Mouse (Mus musculus) spleen, postnatal 14 days (tissue): ENCODE data around the gene Focad.
A peak's percentile ranks its signal among the peaks of the same experiment; 100 is the strongest.
"Not testable (repeated sequence)": the region's sequence is repeated elsewhere in the genome, so short reads cannot be mapped to it uniquely, and the experiment has no call there.

Experiments used
- DNase-seq, 2 experiments: peaks; one replicate each; pipeline ENCODE4 v3.0.0; 2021 to 2022; ENCODE audit warnings: low spot score in 2 of 2

The Focad gene

GRCm38 (mm10) chr4:88307691-88308090, 213.3 kb downstream of the Focad start:
- no peak for DNase-seq

GRCm38 (mm10) chr4:88308342-88309116, 214.1 kb downstream of the Focad start:
- no peak for DNase-seq

GRCm38 (mm10) chr4:88309676-88310075, 215.2 kb downstream of the Focad start:
- DNase-seq: peak in 1 of 2 experiments; percentile 16

GRCm38 (mm10) chr4:88314898-88315297, 220.5 kb downstream of the Focad start:
- DNase-seq: no peak

DNA sequence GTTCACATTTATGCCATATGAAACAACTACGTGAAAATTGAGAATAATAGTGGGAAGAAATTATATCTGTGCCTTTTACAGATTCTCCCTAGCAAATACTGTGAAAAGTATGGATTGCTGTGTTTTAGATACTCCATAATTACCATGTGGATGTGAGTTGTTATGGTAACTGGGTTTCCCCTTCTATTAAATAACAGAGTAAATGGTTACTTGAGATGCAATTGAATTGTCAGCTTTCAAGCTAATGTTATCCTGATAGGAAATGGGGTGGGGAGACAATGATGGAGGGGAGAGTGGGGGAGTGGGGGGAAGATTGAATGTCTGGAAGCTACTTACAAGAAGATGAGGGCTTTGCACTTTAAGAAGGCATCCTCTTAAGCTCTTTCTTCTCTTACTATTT, 225.6 kb downstream of the Focad start:
- no peak for DNase-seq

DNA sequence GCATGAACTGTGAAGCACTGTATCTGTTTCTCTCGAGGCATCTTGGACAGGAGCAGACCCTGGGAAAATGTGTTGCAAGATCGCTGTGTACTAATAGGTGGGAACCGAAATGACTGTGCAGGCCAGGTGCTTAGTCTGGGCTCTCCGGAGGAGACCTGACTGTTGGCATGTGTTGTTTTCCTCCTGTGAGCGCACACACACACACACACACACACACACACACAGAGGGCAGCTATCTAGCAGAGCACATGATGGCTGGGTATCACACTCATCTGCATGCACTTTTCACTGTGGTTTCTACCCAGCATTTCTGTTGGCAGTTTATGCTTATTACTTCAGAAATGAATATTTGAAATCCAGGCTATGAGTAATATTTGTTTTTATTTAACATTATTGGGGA, 231.0 kb downstream of the Focad start:
- no peak for DNase-seq

DNA sequence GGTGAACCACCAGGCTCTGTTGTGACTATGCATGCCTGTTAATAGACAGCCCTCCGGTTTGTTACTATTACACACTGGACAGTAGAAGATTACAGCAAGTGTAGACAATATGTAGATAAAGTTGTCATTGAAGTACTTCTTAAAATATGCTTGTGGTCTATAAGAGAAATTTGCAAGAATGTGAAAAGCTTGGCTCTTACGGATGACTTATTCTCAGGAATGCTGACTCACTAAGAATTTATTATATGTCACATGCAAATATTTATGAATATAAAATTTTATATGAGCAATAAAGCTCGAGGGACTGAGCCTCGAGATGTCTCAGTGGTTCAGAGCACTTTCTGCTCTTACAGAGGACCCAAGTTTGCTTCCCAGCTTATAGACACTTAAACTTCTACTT, 240.1 kb downstream of the Focad start:
- no peak for DNase-seq

- no peak for DNase-seq
Measured at GRCm38 (mm10) chr4:88336753-88337152, 242.3 kb downstream of the Focad start.

GRCm38 (mm10) chr4:88337365-88337764, 242.9 kb downstream of the Focad start:
- no peak for DNase-seq

GRCm38 (mm10) chr4:88338130-88338529, 243.7 kb downstream of the Focad start:
- no peak for DNase-seq

GRCm38 (mm10) chr4:88344468-88344867, 250.0 kb downstream of the Focad start:
- no peak for DNase-seq

DNA sequence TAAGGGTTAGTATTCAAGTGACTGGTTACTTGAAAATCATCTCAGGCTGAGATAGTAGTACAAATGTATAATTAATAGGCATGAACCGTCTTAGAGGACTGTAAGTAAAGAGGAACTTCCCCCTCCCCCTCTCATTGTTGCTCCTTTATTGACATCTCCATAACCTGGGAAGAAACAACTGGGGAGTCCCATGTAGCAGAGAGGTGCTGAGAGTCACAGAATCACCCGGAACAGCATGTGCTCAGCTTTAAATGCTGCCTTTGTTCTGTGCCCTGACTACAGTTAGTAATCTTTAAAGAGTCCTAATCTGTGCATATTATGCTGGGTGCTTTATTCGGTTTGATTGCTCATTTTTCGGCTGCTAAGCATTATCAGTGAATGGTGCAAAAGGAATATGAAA, 250.6 kb downstream of the Focad start:
- no peak for DNase-seq

DNA sequence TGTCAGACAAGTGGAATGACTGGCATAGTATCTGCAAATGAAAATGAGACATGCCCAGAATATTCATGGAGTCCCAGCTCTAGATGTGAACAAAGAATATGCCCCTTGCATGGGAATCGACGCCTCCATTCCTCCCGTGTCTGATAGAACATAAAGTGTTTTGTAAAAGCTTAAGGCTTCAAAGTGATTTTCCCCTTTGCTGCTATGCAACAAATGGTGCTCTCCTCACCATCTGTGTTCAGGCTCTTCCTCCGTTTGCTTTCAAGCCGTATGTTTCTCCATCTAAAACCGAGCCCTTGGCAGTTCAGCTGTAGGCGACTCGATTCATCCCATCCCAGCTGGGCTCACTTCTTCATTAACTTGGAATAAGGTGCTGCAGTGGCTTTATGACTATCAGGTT, 251.5 kb downstream of the Focad start:
- DNase-seq: no peak

DNA sequence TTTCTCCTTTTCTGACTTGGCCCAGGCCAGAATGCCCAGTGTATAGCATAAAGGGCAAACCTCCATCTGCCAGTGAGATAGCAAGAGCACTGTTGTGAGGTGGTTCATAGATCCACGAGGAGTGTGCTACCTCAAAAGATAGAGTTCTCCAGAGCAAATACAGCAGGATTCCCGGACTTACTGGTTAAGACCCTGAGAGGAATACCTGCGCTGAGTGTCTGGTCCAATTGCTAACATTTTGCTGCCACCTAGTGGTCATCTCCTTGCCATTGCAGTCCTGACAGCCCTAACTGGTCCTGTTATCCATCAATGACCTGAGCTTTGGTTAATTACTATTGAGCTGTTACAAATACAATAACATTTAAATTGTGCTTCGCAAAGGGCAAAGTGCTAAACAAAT, 256.5 kb downstream of the Focad start:
- DNase-seq: peak in 1 of 2 experiments; percentile 41

DNA sequence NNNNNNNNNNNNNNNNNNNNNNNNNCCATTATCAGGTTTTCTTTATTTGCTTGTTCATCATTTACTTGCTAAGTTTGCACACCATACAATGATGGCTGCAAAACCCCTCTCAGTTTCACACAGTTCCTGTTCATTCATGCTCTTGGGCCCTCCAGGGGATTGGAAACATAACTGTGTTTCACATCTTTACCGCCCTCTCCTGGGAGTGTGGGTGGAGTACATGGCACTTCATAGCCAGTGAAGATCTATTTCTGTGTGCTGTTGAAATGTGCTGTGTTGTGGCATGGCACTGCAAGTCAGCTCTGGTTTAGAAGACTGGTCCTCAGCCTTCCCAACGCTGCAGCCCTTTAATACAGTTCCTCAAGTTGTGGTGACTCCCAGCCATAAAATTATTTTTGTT, 262.2 kb downstream of the Focad start:
- no peak for DNase-seq

DNA sequence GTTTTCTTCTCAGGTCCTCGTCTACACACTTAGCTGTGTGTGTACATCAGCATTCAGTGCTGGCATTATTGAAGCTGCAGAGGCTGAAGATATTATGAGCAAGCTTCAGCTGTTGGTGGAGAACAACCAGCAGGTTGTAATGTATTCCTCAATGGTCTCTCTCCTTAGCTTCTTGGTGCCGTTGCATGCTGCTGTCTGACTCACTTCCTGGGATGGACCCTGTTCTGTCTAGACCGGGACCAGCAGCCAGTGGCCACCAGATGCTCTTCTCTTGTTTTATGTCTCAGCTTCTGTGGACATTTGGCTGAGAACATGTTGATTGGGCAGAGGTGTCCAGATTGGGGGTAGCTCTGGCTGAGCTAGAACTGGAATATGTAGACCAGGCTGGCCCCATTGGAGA, 263.0 kb downstream of the Focad start:
- DNase-seq: no peak

DNA sequence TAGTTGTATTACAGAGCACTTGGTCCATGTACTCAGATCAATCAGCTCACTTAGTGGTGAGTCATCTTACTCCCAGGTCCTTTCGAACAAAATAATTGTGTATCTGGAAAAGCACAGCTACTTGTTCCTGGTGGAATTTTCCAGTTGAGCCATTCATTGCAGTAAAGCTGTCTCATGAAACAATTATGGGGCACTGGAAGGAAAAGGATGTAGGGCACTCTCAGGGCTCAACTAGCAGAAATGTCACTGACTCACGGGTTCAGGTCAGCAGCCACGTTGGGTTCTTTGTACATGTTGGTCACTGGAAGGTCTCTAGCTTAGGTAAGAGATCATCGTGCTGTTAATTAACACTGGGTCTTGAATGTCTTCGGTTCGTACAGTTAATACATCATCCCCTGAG, 275.5 kb downstream of the Focad start:
- DNase-seq: no peak

DNA sequence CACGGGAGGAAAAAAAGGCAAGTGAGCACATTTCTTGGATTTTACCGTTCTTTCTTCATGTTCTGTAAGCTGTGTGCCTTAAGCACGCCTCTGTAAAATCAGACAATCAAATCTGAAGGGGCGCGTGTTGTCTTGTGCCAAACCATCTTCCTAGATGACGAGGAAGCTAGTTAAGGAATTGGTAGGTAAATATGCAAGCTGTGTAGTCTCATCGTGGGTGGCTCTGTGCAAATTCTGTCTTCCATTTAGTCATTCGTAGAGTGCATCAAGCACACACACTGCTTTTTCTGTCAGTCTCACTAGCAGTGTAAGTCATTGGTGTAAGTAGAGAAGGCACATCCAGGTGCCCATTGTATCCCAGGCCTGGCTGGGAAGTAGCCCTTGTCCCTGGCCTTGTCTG, 276.4 kb downstream of the Focad start:
- no peak for DNase-seq

- DNase-seq: no peak
Measured at GRCm38 (mm10) chr4:88372293-88373224, 278.1 kb downstream of the Focad start.

DNA sequence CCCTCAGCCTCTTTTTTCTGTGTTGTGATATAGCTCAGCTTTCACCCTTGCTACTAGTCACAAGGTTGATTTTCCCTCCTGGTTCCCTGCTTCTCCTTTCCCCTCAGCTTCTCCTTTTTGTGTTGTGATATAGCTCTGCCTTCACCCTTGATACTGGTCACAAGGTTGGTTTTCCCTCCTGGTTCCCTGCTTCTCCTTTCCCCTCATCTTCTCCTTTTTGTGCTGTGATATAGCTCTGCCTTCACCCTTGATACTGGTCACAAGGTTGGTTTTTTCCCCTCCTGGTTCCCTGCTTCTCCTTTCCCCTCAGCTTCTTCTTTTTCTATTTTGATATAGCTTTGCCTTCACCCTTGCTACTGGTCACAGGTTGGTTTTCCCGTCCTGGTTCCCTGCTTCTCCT, 295.6 kb downstream of the Focad start:
- no peak for DNase-seq

GRCm38 (mm10) chr4:88390596-88390995, 296.2 kb downstream of the Focad start:
- not testable (repeated sequence) for DNase-seq

GRCm38 (mm10) chr4:88395717-88396116, 301.3 kb downstream of the Focad start:
- no peak for DNase-seq

- DNase-seq: no peak
Measured at GRCm38 (mm10) chr4:88396995-88397521, 302.6 kb downstream of the Focad start.
